Mouse (Mus musculus): ENCODE measurements at regions not wholly inside any gene's neighbourhood (a gene's known extent, or its start where the extent isn't known, plus 50 kb on each side); places are given as distances from the start of the nearest gene placed in this dataset.
"Not testable (repeated sequence)": the region's sequence is repeated elsewhere in the genome, so short reads cannot be mapped to it uniquely, and the experiment has no call there.

- not testable (repeated sequence) for TF ChIP-seq CHD2 (IDR thresholded peaks at IDR 0.05; ENCODE audit: low read depth, low read length); ZC3H11A (IDR thresholded peaks at IDR 0.05; ENCODE audit: borderline replicate concordance, low read depth, low read length); ZNF384 (IDR thresholded peaks at IDR 0.05; ENCODE audit: low read depth, low read length)
Measured at GRCm38 (mm10) chr6:62668123-62668522, 587.6 kb upstream of the Grid2 start.

Data from ES-E14 (cell line).